Mouse (Mus musculus) liver, adult 2 months (tissue): ENCODE data around the gene Acbd3.

ENCODE experiments used
- CTCF ChIP-seq: fragments of 200-500 bp; IDR thresholded peaks from 2 replicates; pipeline ENCODE4 v1.5.1; 2011; ENCODE audit warnings: low read depth, low read length, control low read depth
- POLR2A ChIP-seq: fragments of 200-500 bp; IDR thresholded peaks from 2 replicates; pipeline ENCODE4 v1.6.1; 2011; ENCODE audit warnings: low read length, control low read depth; ENCODE audit not compliant: insufficient read depth; ENCODE audit errors: extremely low read depth

GRCm38 (mm10) chr1:180763307-180763706, 37.5 kb downstream of the Acbd3 start:
- TF ChIP-seq CTCF (no peak), POLR2A (no peak)
